Mouse (Mus musculus): ENCODE measurements around the gene Hip1.

GRCm38 (mm10) chr5:135576055-135576454, 31.1 kb upstream of the Hip1 start:
- TF ChIP-seq CTCF (IDR thresholded peaks at IDR 0.05; ENCODE audit: low read depth, low read length) (no peak), TAL1 (conservative IDR thresholded peaks at IDR 0.05; ENCODE audit: low read depth, low read length) (no peak), GATA1 (IDR thresholded peaks at IDR 0.05; ENCODE audit: borderline replicate concordance, low read length) (no peak), POLR2AphosphoS5 (IDR thresholded peaks at IDR 0.05; ENCODE audit: insufficient replicate concordance, low read depth, low read length) (no peak)
